Mouse (Mus musculus): ENCODE measurements around the gene Rab29.
A peak's percentile ranks its signal among the peaks of the same experiment; 100 is the strongest.
"Not testable (repeated sequence)": the region's sequence is repeated elsewhere in the genome, so short reads cannot be mapped to it uniquely, and the experiment has no call there.

The Rab29 gene

DNA sequence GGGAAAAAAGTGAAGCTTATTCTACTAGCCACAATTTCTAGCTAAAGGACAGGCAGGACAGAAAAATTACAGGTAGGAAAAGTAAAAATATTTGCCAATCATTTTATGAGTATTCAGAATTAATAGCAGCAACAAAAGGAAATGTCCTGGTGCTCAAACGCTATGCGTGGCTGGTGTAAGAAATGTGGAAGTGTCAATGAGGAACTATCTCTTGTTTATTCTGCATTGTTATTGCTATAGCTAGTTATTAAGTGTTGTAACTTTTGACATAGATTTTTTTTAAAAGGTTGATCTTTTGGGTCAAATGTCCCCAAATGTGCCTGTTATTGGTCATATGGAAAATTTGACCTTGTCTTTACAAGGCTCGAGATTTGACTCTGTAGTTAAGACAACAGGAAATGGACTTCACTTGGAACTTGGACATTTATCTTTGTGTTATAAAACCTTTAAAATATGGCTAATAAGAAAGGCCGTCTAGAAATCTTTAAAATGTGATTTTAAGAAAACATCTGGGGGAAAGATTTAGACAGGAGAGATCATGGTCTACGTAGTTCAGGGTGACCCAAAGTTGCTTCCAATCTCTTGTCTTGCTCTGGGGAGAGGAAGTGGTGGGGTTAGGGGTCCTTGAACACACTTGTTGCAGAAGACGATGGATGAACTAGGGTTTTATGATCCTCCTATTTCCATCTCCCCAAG lies 572 bp upstream of the Rab29 start:
- no peak for DNase-seq

DNA sequence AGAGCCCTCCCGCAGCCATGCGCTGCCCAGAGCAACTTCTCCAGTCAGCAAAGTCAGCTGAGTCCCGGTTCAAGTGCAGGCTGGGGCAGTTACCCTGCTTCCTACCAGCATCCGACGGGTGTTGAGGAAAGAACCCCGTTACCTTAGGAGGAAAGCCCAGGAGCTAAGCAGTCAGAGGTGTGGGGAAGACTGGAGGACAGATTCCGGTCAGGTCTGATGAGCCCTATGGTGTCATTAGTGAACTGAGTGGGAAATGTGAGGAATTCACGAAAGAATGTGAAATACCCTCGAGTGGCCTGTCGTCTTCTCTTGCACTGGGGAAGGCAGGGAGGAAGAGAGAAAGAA lies 894 bp downstream of the Rab29 start:
- DNase-seq = no peak

DNA sequence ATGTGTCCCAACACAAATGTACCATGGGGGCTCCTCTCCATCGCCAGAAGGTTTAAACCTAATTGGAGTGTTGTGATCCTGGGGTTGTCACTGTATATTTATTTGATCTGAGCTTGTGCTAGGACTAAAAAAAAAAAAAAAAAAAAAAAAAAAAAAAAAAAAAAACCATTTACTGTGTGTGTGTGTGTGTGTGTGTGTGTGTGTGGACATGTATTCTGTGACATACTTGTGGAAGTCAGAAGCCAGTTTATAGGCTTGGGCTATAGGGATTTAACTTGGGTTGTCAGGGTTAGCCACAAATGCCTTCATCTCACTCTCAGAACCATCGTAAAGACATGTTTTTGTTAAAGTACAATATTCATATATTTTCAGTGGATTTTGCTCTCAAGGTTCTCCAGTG lies 2.5 kb downstream of the Rab29 start:
- no peak for DNase-seq

DNA sequence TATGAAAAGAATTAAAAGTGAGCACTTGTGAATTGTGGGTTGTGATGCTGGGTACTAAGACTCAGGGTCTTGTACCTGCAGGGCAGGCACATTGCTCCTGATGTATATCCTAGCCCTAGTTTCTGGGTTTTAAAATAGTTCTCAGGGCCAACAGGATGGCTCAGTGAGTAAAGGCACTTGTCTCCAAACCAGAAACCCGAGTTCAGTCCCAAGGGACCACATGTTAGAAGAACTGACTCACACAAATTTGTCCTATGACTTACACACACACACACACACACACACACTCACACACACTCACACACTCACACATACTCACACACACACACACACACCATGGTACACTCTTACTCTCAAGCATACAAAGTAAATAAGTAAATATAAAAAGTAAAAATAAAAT lies 5.8 kb downstream of the Rab29 start:
- no peak for DNase-seq

DNA sequence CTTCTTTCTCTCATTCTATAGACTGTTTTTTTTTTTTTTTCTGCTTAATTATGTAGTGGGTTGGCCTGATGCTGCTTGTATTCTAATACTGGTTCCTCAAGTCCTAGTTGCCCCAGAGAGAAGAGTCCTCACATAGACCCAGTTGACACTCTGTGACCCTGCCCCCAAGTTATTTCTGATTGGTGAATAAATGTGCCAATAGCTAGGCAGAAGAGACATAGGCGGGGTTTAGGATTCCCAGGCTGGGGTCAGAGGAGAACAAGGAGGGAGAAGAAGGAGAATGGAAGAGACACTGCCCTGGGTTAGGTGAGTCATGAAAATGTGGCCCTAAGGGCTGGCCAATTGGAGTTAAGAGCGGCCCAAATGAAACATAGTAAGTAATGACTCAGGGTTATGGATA lies 12.8 kb downstream of the Rab29 start:
- DNase-seq = no peak

DNA sequence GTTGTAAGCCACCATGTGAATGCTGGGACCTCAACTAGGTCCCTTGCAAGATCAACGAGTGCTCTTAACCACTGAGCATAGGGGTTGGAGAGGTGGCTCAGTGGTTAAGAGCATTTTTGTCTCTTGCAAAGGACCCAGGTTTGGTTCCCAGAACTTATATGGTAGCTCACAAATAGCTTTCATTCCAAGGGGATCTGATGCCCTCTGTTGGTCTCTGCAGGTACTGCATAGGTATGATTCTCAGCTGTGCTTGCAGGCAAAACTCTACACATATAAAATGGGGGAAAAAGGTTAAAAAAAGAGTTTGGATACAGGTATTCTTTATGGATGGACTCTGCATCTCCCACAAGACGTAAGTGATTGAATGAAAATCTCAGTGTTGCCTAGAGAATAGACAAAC lies 15.8 kb downstream of the Rab29 start:
- DNase-seq = no peak

DNA sequence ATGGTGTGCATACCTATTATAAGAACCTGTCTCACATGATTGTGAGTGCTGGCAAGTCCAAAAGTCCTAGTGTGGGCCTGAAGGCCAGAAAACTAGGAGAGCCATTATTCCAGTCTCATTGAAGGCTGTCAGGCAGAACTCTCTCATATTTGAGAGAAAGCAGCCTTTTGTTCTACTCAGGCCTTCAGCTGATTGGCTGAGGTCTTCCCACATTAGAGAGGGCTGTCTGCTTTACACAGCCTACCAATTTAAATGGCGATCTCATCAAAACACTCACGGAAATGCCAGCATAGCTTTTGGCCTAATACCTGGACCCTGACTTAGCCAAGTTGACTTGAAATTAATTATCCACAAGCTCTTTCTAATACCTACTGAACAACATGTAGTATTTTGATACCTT lies 19.1 kb downstream of the Rab29 start:
- DNase-seq = no peak

DNA sequence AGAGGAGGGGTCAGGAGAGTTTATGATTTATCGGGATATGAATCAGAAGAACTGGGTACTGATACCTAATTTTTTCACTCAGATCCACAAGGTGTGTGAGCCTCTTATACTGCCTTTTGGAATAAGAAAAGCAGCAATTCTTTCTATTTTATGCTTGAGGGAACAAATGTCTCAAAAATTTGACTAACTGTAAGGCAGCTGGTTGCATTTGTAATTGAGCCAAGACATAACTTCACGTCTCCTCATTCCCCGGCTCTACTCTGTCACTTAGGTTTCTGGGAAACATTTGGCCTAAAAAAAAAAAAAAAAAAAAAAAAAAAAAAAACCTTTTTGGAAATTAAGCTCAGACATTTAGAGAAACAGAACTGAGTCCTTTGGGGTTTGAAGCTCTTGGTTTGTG lies 19.6 kb downstream of the Rab29 start:
- DNase-seq = no peak

DNA sequence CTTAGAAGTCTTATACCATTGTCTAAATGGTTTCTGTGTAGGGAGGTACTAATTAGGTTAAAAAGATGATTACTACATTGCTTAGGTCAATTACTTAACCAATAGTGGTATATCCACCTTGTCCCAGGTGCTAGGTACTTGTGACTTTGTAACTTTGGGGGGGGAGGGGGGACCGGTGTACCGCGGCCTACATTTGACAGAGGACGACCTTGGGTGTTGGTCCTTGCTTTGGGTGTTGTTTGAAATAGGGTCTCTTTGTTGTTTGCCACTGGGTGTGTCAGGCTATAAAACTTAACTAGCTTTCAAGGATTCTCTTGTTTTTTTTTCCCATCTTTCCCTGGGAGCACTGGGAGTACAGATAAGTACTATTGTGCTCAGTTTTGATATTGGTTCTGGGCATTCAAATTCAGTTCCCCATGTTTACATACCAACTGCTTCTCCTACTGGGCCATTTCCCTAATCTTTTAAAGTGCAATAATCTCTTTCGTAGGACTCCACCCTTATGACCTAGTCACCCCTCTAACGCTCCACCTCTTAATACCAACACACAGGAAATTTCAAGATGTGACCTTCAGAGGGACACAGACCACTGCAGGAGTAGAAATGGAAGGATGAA lies 23.1 kb downstream of the Rab29 start:
- no peak for DNase-seq

DNA sequence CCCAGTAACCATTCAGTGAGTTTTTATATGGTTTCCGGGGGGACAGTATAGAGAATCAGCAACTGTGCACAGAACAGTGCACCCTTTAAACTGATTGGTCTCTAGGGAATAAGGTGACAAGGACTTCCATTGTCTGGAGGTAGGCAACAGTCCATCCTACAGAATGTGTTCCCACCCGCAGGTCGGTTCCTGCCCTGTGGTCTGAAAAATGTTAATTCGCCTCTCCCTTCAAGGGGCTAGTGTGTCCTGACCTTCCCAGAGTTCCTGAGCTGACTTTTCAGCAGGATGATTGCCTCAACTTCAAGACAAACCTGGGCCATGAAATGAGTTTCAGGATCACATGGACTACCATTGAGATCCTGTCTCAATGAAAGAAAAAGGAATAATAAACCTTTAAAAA lies 24.4 kb downstream of the Rab29 start:
- DNase-seq = no peak

DNA sequence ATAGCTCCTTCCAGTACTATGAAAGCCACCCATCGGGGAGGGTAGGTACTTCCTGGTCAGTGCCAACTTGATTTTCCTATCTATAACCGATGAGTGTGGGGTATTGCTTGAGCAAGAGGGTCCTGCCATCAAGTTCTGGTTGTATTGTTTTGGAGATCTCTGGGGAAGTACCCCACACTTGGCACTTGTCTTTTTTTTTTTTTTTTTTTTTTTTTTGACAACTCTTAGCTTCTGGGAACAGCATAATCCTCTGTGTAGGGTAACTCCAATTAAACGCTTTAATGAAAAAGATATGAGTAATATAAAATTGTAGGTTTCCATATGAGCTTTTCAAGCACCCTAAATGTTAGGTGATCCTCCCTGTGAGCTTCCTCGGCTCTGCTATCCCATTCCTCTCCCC lies 35.7 kb downstream of the Rab29 start:
- no peak for DNase-seq

DNA sequence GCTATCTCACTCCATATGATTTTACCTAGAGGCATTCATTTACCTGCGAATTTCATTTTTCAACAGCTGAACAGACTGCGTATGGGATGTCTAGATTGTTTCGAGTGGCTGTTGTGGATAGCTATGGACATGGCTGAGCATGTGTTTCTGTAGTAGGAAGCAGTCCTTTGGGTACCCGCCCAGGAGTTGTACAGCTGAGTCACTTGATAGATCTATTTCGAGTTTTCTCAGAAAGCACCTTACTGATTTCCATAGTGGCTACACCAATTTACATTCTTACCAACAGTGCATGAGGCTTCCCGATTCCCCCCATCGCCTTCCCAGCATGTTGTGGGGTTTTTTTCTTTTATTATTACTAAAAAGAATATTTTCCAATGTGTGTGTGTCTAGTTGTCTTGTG lies 36.2 kb downstream of the Rab29 start:
- no peak for DNase-seq

DNA sequence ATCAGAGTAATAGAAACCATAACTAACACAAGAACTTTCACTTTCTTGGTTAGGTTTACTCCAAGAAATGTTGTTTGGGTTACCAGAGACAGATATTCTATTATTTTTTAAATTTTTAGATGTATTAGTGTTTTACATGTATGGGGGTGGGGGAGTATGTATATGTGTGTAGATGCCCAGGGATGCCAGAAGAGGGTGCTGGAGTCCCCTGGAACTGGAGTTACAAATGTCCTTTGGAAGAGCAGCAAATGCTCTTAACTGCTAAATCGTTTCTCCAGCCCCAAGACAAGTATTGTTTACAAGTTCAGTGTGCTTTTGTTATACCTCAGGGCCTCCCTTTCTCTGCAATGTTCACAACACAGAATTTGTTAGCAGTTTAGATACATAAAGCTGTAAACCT lies 38.5 kb downstream of the Rab29 start:
- no peak for DNase-seq

DNA sequence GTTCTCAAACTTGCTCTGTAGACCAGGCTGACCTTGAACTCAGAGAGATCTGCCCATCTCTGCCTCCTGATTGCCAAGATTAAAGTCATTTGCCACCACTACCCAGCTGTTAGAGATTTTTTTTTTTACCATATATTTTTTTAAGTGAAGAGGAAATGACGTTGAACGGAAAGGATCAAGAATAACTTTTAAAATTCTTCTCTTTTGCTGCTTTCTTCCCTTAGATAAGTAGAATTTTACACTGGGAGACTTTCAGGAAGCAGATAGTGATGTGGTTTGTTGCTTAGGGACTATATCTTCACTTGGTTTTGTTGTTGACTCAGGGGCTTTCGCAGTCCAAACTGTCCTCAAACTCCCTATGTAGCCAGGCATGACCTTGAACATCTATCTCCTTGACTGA lies 41.4 kb downstream of the Rab29 start:
- no peak for DNase-seq

DNA sequence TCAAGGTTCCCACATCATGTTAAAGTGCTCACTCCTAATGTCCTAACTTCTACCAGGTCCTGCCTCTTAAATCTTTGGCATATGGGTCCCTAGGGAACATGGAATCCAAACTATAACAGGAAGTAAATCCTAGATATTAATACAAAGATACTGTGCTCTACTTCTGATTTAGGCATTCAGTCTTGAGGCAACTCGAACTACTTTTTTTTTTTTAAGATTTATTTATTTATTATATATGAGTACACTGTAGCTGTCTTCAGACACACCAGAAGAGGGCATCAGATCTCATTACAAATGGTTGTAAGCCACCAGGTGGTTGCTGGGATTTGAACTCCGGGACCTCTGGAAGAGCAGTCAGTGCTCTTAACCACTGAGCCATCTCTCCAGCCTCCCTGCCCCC lies 42.2 kb downstream of the Rab29 start:
- not testable (repeated sequence) for DNase-seq

DNA sequence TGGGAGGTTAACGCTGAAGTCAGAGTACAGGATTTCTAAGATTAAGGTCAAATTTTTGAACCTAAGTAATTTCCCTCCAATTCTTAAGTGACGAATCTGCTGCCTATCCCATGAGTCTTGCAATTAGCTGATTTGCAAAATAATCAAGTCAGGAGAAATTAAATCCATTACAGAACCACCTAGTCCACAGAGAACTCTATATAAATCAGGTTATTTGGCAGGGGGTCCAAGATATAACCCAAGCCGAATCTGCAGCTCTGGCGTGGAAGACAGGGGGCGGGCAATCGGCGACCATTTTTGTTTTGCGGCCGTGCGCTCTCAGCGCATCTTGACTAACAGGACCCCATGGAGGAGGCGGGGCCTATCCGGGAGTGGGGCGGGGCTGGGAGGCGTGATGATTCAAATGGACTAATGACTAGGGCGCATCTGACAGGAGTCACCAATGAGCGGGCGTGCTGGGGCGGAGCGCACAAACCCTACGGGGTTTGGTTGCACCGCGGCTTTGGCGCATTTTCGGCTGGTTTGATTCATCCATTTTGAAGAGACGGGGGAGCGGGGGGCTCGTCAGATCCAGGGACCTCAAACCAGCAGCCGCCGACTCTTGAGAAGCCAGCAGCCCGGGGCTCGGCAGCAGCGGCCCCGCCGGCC lies 43.1 kb downstream of the Rab29 start, which contains the start of gene Nucks1:
TSS of gene Nucks1 (plus strand) at position 534 of the 648 bp plus-strand sequence.
- peak; percentile 100 for DNase-seq

DNA sequence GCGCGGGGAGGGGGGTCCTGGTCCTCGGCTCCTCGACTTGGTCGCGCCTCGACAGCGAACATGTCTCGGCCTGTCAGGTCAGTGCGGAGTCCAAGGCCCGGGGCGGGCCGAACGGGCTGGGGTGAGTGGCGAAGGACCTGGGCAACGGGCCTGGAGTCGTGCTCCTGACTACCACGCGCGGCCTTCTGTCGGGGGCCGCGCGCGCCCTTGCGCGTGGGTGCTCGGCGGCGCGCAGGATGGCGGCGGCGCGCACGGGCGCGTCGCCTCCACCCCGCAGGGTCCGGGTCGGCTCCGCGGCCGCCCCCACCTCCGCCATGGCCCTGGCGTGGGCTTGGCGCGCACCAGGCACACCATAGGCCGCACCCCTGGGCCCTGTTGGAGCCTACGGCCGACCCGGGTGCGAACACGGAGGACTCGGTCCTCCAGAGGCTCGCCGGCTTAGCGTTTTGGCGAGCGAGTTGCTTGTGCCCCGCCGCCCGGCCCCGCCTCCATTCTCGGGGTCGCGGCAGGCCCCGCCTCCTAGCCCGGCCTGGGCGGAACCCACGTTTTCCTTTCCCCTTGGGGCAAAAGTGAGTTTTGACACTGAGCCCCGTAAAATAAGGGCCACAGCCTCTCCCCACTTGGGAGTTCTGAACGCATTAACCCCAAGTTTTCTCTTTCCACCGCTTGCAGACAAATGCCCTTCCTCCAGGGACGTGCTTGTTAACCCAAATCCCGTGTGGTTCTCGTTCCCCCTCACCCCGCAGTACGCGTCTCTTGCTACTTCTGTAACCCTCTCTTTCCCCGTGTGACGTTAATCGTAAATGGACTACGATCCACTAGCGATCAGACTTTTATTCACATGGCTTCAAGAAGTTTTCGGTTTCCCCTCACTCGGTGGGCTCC lies 43.9 kb downstream of the Rab29 start:
- DNase-seq = peak; percentile 66

DNA sequence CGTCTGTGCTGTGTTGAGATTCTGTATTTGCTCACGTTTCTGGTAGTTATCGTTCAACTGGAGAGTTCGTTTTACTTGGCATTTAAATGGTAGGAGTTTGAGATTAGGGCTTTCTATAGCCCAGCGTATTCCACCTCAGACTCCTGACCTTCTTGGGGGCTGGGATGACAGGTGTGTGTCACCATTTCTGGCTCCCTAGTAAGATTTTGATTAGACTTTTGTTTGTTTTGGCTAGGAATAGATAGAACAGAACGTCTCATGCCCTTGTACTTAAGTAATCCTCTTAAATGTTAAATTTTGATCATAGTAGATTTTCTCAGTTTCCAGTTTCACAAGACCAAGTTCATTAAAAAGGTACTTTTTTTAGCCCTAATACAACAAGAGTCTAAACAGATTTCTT lies 50.6 kb downstream of the Rab29 start:
- DNase-seq = no peak

DNA sequence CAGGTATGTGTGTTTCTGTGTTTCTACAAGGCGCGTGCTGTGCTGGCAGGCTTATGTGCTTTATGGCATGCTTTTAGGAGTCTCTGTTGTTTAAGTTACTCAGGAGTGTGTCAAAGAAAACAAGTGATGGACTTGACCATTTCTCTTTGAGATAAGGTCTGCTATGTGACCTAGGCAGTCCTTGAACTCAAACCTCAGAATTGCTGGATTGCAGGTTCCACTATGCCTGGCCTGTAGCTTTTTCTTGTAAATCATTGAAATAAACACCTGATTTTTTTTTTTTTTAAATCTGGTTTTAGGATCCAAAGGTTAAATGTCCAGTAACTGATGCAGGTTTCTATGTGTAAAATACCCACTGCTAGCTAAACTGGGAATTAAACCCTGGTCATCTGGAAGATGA lies 52.0 kb downstream of the Rab29 start:
- no peak for DNase-seq

DNA sequence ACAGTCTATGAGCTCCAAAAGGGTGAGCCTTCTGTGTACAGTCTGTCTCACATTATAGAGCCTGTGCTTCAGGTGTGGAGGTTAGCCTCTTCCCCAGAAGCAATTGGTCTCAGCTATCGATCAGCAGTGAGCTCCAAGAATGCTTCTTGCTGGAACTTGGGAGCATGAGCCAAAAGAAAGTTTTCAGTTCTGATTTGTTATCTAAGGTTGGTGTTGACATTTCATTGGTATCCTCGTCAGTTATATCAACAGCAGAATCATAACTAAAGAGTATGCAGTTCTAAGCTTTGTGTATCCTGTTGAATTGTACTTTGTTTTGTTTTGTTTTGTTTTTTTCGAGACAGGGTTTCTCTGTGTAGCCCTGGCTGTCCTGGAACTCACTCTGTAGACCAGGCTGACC lies 55.1 kb downstream of the Rab29 start:
- no peak for DNase-seq

Measured in cerebellum, adult 11 months (tissue).